Mouse (Mus musculus): ENCODE measurements around the gene Copg1.
A peak's percentile ranks its signal among the peaks of the same experiment; 100 is the strongest.

- TF ChIP-seq CTCF (IDR thresholded peaks at IDR 0.05; ENCODE audit: extremely low read depth, insufficient read length, insufficient replicate concordance, low read depth, low read length) (peak; percentile 98), POLR2A (IDR thresholded peaks at IDR 0.05; ENCODE audit: low read depth, low read length) (peak; percentile 85)
Measured at GRCm38 (mm10) chr6:87887594-87888233, at the start of gene Copg1.

All from small intestine, adult 2 months (tissue).